Mouse (Mus musculus): ENCODE data around the gene Trex1.
A peak's percentile ranks its signal among the peaks of the same experiment; 100 is the strongest.

Gene Trex1

GRCm38 (mm10) chr9:109084922-109085321 lies 25.4 kb upstream of the Trex1 start:
- no peak for DNase-seq

GRCm38 (mm10) chr9:109082124-109082800 lies 22.7 kb upstream of the Trex1 start, which contains the start of the genes Ccdc51 and Tma7:
Gene Ccdc51, plus strand, starts transcription at chr9:109082493.
Gene Tma7, minus strand, starts transcription at chr9:109082587.
- peak; percentile 90 for DNase-seq

GRCm38 (mm10) chr9:109081749-109082123 lies 22.2 kb upstream of the Trex1 start:
- no peak for DNase-seq

- no peak for DNase-seq
These were observed 21.0 kb upstream of the Trex1 start for GRCm38 (mm10) chr9:109080516-109080915.

GRCm38 (mm10) chr9:109073661-109074573 lies 14.4 kb upstream of the Trex1 start, which contains the start of gene Atrip:
Gene Atrip, minus strand, starts transcription at chr9:109074124.
- peak; percentile 95 for DNase-seq

- DNase-seq: no peak
These were observed 8.7 kb upstream of the Trex1 start for GRCm38 (mm10) chr9:109068095-109068735.

- DNase-seq: no peak
These were observed 1.4 kb upstream of the Trex1 start for GRCm38 (mm10) chr9:109060898-109061295.

GRCm38 (mm10) chr9:109060184-109060897 lies 807 bp upstream of the Trex1 start:
- DNase-seq: no peak

GRCm38 (mm10) chr9:109058006-109058765 lies 1.3 kb downstream of the Trex1 start:
- no peak for DNase-seq

GRCm38 (mm10) chr9:109057543-109057942 lies 2.0 kb downstream of the Trex1 start:
- DNase-seq: no peak

- no peak for DNase-seq
These were observed 2.6 kb downstream of the Trex1 start for GRCm38 (mm10) chr9:109056916-109057315.

GRCm38 (mm10) chr9:109056081-109056690 lies 3.3 kb downstream of the Trex1 start:
- DNase-seq: no peak

- no peak for DNase-seq
These were observed 4.1 kb downstream of the Trex1 start for GRCm38 (mm10) chr9:109055271-109056030.

- DNase-seq: peak; percentile 78
These were observed 4.8 kb downstream of the Trex1 start for GRCm38 (mm10) chr9:109054712-109055111.

GRCm38 (mm10) chr9:109053851-109054250 lies 5.7 kb downstream of the Trex1 start:
- DNase-seq: no peak

- no peak for DNase-seq
These were observed 6.2 kb downstream of the Trex1 start for GRCm38 (mm10) chr9:109053366-109053765.

- DNase-seq: no peak
These were observed 6.9 kb downstream of the Trex1 start for GRCm38 (mm10) chr9:109052490-109053260.

- no peak for DNase-seq
These were observed 7.7 kb downstream of the Trex1 start for GRCm38 (mm10) chr9:109051651-109052489.

- no peak for DNase-seq
These were observed 8.5 kb downstream of the Trex1 start for GRCm38 (mm10) chr9:109051011-109051501.

Data from right cerebral cortex, postnatal 25 days (tissue).